Mouse (Mus musculus) bone marrow macrophage, adult 2 months (primary cell): ENCODE measurements around the gene Mcts1.

Source experiments
- CTCF ChIP-seq: IDR thresholded peaks from 2 replicates; pipeline ENCODE4 v1.5.1; 2012; ENCODE audit warnings: low read depth, mild to moderate bottlenecking, low read length, moderate library complexity
- POLR2A ChIP-seq: IDR thresholded peaks from 2 replicates; pipeline ENCODE4 v1.6.1; 2012; ENCODE audit warnings: mild to moderate bottlenecking, low read depth, low read length, borderline replicate concordance

DNA sequence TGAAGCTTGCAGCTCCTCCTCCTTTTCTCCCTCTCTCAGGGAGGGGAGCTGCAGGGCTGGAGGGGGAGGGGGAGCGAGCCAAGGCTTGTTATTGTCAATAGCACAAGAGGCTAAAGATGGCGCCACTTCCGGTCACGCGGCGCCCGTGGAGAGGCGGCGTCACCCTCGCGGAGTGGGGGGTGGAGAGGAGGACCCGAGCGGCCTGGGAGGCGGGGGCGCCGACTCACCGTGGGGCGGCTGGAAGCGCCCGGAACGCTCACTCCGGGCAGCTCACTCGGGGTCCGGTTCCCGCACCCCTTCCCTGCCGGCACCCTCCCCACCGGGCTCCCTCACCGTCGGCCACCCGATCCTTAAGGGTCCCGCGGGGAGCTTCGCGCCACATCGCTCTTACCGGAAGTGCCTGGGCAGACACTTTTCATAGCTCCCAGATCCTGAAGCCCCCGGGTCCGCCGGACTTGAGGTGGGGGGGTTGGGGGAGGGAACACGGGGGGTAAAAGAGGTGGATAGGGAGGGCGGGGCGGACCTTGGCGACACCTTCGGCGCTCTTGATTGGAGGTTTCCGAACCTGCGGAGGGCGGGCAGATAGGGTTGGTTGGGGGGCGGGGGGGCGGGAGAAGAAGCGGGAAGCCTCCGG lies 35.7 kb upstream of the Mcts1 start:
- TF ChIP-seq CTCF = no peak
- no peak for TF ChIP-seq POLR2A
